In the genomic region with DNA sequence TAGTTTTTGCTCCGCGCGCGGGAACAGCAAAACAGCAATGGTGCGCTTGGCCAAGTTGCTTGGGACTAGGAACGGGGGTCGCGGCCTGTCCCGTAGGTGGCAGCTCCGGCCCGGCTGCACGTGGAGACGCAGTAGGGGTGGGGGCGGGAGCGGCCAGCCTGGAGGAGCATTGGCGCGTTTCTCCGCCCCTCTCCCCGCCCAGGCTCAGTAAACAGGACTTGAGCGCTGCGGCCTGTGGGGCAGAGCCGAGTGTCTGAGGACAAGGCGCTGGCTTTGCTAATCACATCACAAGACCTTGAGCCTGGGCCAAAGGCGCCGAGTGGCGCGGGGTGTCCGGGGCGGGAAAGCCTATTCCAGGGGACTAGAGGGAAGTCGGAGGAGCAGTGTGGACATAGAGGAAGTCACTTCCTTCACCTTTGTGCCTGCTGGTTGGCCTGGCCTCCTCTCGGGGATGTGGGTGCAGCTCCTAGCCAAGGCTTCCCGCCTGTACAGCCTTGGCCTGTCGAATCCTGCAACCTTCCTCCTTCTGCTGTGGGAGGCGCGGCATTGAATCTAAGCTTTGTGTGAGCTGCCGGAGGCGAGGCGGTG, we compare ENCODE assay signal across 8 mouse cellular contexts. TPM values are rescaled to one million over a fixed set of nuclear protein-coding genes. Genes with fewer than 3 reads are reported as not detected.
DNase-seq lines count a peak whose midpoint lies in the region; ATAC-seq lines count a peak whose summit lies in the region.

No protein-coding gene starts in this region.

- peak overlapping the region; percentile 61 for H3K9ac ChIP-seq in hindbrain, embryonic 12.5 days

- peaks cover 14% of the 10 kb centered on the region for H3K4me1 ChIP-seq in hindbrain, embryonic 12.5 days

- peak overlapping the region; percentile 87 for H3K27ac ChIP-seq in hindbrain, embryonic 12.5 days

- H3K9me3 ChIP-seq in hindbrain, embryonic 12.5 days (replicated peaks) = no peaks in the 10 kb centered on the region

- peak overlapping the region; percentile 51 for H3K4me3 ChIP-seq in hindbrain, embryonic 12.5 days

- peak; percentile 95 for DNase-seq in MN1 (ENCODE audit: low spot score)
- DNase-seq in cerebellum, postnatal 10 days = peak; percentile 79 to 87
- peak; percentile 82 for DNase-seq in frontal cortex, postnatal 10 days (ENCODE audit: low spot score in 2 of 2)
- peak; percentile 73 to 84 for DNase-seq in layer of hippocampus, postnatal 14 days (ENCODE audit: low spot score in 2 of 2)
- DNase-seq in lung, postnatal 25 days (ENCODE audit: low spot score) = peak; percentile 97
- peak; percentile 83 for DNase-seq in retina, adult 2 months (ENCODE audit: low read depth, low spot score)
- DNase-seq in thymus, postnatal 36 days = peak; percentile 78 to 84

- peak; percentile 78 for ATAC-seq in hindbrain, embryonic 12.5 days (ENCODE audit: low FRiP score)

- peaks cover 19% of the 10 kb centered on the region; the same call in 1 of the 2 replicates for H3K36me3 ChIP-seq in hindbrain, embryonic 12.5 days

- WGBS in hindbrain, embryonic 12.5 days = 2% methylated on average over 38 of the region's 38 CpGs

- peaks cover 6% of the 10 kb centered on the region; the same call in 1 of the 2 replicates for H3K27me3 ChIP-seq in hindbrain, embryonic 12.5 days

- peak overlapping the region; percentile 82 for H3K4me2 ChIP-seq in hindbrain, embryonic 12.5 days (replicated peaks)

RNA-seq across cellular contexts. Expression of a gene that starts 0.7 kb away (rescaled TPM):
- polyA plus RNA-seq in hindbrain, embryonic 12.5 days (2016; fragmentation: Nextera tagmentation; extraction: Ambion mirVana) = 16.1 TPM in 2 replicates
- total RNA-seq in layer of hippocampus, postnatal 14 days (2021) = 10 to 100 TPM; 22.7 to 29.5 TPM

Comparison
In these comparisons a context has a peak if more than half of its experiments do, and no peak if none do; other contexts are left out.
1. Peak in every context shown above with its lines: DNase-seq, ATAC-seq, H3K4me3 ChIP-seq and H3K27ac ChIP-seq.